ENCODE assay signal across 8 mouse cellular contexts in the genomic region with DNA sequence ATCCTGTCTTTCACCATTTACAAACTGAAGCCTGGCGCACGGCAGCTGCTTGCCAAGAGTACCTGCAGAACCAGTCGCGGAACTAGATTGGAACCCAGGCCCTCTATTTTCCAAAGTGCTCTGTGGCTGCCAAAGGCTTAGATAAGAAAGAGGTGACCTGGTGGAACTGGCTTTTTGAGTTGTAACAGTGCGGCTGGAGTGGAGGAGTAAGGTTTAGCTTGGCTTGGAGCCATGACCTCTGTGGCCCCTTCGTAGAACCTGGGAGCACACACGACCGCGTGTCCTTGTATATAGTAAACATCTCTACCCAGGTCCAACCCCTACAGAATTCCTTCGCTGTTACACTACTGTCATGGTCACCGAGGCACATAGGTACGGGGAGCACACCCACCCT. TPM values are rescaled to one million over a fixed set of nuclear protein-coding genes. Genes with fewer than 3 reads are reported as not detected.
DNase-seq lines count a peak whose midpoint lies in the region; ATAC-seq and TF ChIP-seq lines count a peak whose summit lies in the region.

No protein-coding gene starts in this region.

- DNase-seq in thymus, adult 2 months, result no peak
- no peak for DNase-seq in thymus, postnatal 36 days
- DNase-seq in kidney, postnatal 25 days, result peak; percentile 73 to 84
- no peak for DNase-seq in left cerebral cortex, postnatal 14 days (ENCODE audit: low spot score in 2 of 2)
- no peak for DNase-seq in gastrocnemius, postnatal 36 days
- DNase-seq in layer of hippocampus, adult 18-20 months (ENCODE audit: low spot score in 2 of 2), result no peak

- no peak overlapping the region for H3K27ac ChIP-seq in thymus, adult 2 months (ENCODE audit: control insufficient read depth, insufficient read depth, low read length)
- H3K27ac ChIP-seq in forebrain, embryonic 16.5 days (ENCODE audit: low read length), result peak overlapping the region; percentile 48; the same call in 1 of the 2 replicates

- no peak for TF ChIP-seq CTCF in thymus, adult 2 months (IDR thresholded peaks at IDR 0.05; ENCODE audit: borderline replicate concordance, control insufficient read depth, extremely low read depth, insufficient read depth, low read length, poor library complexity)

- peak overlapping the region; percentile 36; the same call in 1 of the 2 replicates for H3K4me3 ChIP-seq in thymus, adult 2 months (ENCODE audit: control insufficient read depth, insufficient read depth, low read length)
- peak overlapping the region; percentile 66 for H3K4me3 ChIP-seq in forebrain, embryonic 16.5 days (replicated peaks; ENCODE audit: low read length)

- no peaks in the 10 kb centered on the region for H3K36me3 ChIP-seq in thymus, adult 2 months (ENCODE audit: control insufficient read depth, insufficient read depth, low read length)
- H3K36me3 ChIP-seq in forebrain, embryonic 16.5 days (ENCODE audit: control insufficient read depth, insufficient read depth), result no peaks in the 10 kb centered on the region

- H3K9ac ChIP-seq in forebrain, embryonic 16.5 days (replicated peaks; ENCODE audit: low read depth, low read length), result peak overlapping the region; percentile 84

- no peak; the same call in 1 of the 2 replicates for ATAC-seq in forebrain, embryonic 16.5 days
- 0 out of 2 replicates have a peak, but pooled peaks have one; percentile 17 for ATAC-seq in megakaryocyte-erythroid progenitor cell, adult 5-6 weeks (replicated peaks; ENCODE audit: low FRiP score, low TSS enrichment, poor library complexity, severe bottlenecking)

- intact Hi-C loops in left cerebral cortex, postnatal 14 days (cut with DNase I), result no loop called here
- intact Hi-C loops in gastrocnemius, postnatal 36 days (cut with DNase I), result no loop called here

- no peak for TF ChIP-seq POLR2A in thymus, adult 2 months (IDR thresholded peaks at IDR 0.05; ENCODE audit: control insufficient read depth, extremely low read depth, insufficient read depth, low read length, poor library complexity)

- peaks cover 9% of the 10 kb centered on the region for H3K27me3 ChIP-seq in thymus, adult 2 months (ENCODE audit: control insufficient read depth, insufficient read depth, low read length)
- no peaks in the 10 kb centered on the region for H3K27me3 ChIP-seq in forebrain, embryonic 16.5 days (replicated peaks; ENCODE audit: control insufficient read depth, insufficient read depth, low read length)

- peak overlapping the region; percentile 65 for H3K4me2 ChIP-seq in forebrain, embryonic 16.5 days (ENCODE audit: low read length)

- no peaks in the 10 kb centered on the region for H3K9me3 ChIP-seq in forebrain, embryonic 16.5 days (ENCODE audit: control insufficient read depth, low read length)

- H3K4me1 ChIP-seq in thymus, adult 2 months (replicated peaks; ENCODE audit: control insufficient read depth, insufficient read depth, low read length), result 0 out of 2 replicates have a peak, but pooled peaks cover 7% of the 10 kb centered on the region
- peaks cover 27% of the 10 kb centered on the region for H3K4me1 ChIP-seq in forebrain, embryonic 16.5 days (replicated peaks; ENCODE audit: control insufficient read depth, insufficient read depth, low read length)

- WGBS in thymus, adult 2 months, result 46% methylated on average over 12 of the region's 12 CpGs
- WGBS in forebrain, embryonic 16.5 days, result 28% methylated on average over 12 of the region's 12 CpGs

RNA-seq across cellular contexts. Expression of gene Epb41l1, which starts 54.2 kb away (rescaled TPM):
- 3.7 and 4.9 TPM in 2 replicates for polyA plus RNA-seq in thymus, adult 2 months (2012; rRNA removed)
- 10.7 and 15.5 TPM in 2 replicates for polyA plus RNA-seq in forebrain, embryonic 16.5 days (2015; fragmentation: Nextera tagmentation; extraction: Ambion mirVana)
- total RNA-seq in megakaryocyte-erythroid progenitor cell, adult 5-6 weeks (2014; fragmentation: Nextera tagmentation), result not detected in 2 replicates
- 0.15 TPM in 1 of 2 replicates, not detected in the other for total RNA-seq in megakaryocyte-erythroid progenitor cell, adult 5-6 weeks (2017)
- 100 to 1,000 TPM; 304 to 328 TPM for total RNA-seq in left cerebral cortex, postnatal 14 days (2021)
- total RNA-seq in gastrocnemius, postnatal 36 days (2021), result 1 to 10 TPM; 4.3 to 4.9 TPM
- total RNA-seq in layer of hippocampus, adult 18-20 months (2021), result 100 to 1,000 TPM; 338 to 343 TPM

Comparison
In these comparisons a context has a peak if more than half of its experiments do, and no peak if none do; other contexts are left out.
1. DNase-seq: peak in kidney, postnatal 25 days (2 of 2); none in thymus, adult 2 months (single experiment), thymus, postnatal 36 days (0 of 2), left cerebral cortex, postnatal 14 days (0 of 2), gastrocnemius, postnatal 36 days (0 of 2) and layer of hippocampus, adult 18-20 months (0 of 2).
2. RNA of gene Epb41l1, which starts 54.2 kb away (total RNA-seq): 338 to 343 TPM in layer of hippocampus, adult 18-20 months and 304 to 328 TPM in left cerebral cortex, postnatal 14 days; 4.3 to 4.9 TPM in gastrocnemius, postnatal 36 days and 0.15 TPM in megakaryocyte-erythroid progenitor cell, adult 5-6 weeks; every median in the first group is over 10 times any median in the second.